Mouse (Mus musculus): ENCODE data around the gene Tcte1. TPM values are rescaled to one million over a fixed set of nuclear protein-coding genes. Genes with fewer than 3 reads are reported as not detected.

Gene Tcte1
- polyA plus RNA-seq, 1 experiment: 0.12 TPM

DNA sequence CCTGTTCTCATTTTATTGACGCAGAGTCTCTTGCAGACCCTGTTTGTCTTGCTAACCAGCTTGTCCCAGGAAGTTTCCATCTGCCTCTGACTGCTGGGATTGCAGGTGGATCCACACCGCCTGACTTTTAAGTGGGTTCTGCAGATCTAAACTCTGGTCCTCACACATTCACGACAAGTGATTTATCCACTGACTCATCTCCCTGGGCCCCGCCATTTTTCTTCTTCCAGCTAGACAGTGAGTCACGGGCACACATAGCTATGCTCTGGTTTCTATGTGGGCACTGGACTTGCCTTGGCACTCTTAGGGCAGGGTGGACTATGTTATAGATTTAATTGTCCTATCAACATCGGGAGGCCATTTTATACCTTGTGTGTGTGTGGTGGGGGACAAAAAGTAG is 33.5 kb upstream of the Tcte1 start:
- TF ChIP-seq GATA1 (IDR thresholded peaks at IDR 0.05; ENCODE audit: borderline replicate concordance, low read length) (no peak), FLI1 (IDR thresholded peaks at IDR 0.05; ENCODE audit: low read length) (no peak)
- H3K4me3 ChIP-seq (replicated peaks): no peak overlapping the region
- H3K36me3 ChIP-seq (replicated peaks; ENCODE audit: low read length): no peaks in the 10 kb centered on the region
- peaks cover 12% of the 10 kb centered on the region; the same call in 1 of the 2 replicates for H3K4me1 ChIP-seq
- peaks cover 61% of the 10 kb centered on the region for H3K27me3 ChIP-seq (replicated peaks)
- H3K9me3 ChIP-seq: no peaks in the 10 kb centered on the region

DNA sequence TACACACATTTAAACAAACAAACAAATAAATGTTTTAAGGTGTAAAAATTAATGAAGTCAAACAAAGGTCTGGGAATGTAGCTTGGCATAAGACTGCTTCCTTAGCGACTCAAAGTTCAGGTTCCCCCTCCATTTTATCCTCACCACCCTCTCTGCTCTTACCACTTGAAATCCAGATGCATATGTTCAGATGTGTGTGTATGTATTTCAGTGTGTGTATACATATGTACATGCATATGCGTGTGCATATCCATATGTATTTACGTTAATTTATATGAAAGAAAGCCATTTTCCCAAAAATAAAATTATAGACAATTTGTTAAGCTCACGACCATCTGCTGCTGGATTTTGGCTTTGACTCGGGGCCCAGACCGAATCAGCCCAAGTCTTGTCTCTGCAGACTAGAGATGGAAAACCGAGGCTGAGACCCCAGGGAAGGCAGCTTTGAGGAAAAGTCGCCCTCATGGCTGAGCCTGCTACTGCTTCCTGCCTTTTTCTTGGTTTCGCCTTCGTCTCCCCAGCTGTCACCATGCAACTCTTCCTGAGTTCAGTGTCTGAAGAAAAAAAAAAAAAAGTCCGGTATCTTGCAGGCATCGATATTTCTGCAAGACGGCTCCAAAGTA is 32.6 kb upstream of the Tcte1 start:
- TF ChIP-seq GATA1 (IDR thresholded peaks at IDR 0.05; ENCODE audit: borderline replicate concordance, low read length) (no peak), FLI1 (IDR thresholded peaks at IDR 0.05; ENCODE audit: low read length) (no peak)
- H3K4me3 ChIP-seq (replicated peaks): no peak overlapping the region
- peaks cover 16% of the 10 kb centered on the region for H3K4me1 ChIP-seq
- H3K36me3 ChIP-seq (replicated peaks; ENCODE audit: low read length): no peaks in the 10 kb centered on the region
- H3K9me3 ChIP-seq: no peaks in the 10 kb centered on the region
- peaks cover 60% of the 10 kb centered on the region for H3K27me3 ChIP-seq (replicated peaks)

DNA sequence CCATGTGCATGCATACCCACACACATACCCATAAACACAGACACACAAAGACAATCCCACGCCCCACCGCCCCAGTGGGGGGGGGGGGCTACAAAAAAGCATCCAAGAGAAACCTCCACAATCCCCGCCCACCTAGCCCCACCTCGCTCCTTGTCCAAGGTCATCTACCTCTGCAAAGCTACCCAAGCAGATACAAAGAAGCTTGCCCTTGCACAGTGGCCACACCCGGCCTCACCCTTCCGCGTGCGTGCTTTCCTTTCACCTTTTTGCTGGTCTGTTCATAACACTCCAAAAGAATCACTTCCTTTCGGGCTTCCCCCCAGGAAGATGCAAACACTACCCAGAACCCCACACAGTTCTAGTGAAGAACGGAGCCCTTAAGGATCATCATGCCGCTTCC is 27.8 kb upstream of the Tcte1 start:
- Histone ChIP-seq H3K36me3 (replicated peaks; ENCODE audit: low read length) (no peaks in the 10 kb centered on the region), H3K4me3 (replicated peaks) (no peak overlapping the region), H3K27me3 (replicated peaks) (peaks cover 62% of the 10 kb centered on the region), H3K9me3 (no peaks in the 10 kb centered on the region), H3K4me1 (peaks cover 12% of the 10 kb centered on the region; the same call in 1 of the 2 replicates)
- TF ChIP-seq GATA1 (IDR thresholded peaks at IDR 0.05; ENCODE audit: borderline replicate concordance, low read length): no peak
- TF ChIP-seq FLI1 (IDR thresholded peaks at IDR 0.05; ENCODE audit: low read length): no peak

DNA sequence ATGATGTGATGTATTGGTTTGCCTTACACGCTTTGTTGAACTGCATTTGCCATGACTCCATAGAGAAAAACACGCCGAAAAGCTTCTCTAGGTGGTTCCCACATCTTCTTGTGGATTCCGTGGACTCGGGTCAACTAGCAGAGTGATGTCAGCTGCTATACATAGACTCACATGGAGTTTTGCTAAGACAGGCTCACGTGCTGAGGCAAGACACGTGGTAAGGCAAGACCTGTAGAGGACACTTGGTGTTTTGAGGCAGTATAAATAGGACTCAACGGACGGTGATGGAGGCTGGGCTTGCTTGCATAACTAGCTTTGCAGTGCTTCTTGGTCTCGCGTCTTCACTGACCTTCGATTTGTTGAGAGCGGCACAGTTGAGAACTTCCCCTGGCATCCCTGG is 24.8 kb upstream of the Tcte1 start:
- TF ChIP-seq GATA1 (IDR thresholded peaks at IDR 0.05; ENCODE audit: borderline replicate concordance, low read length) (no peak), FLI1 (IDR thresholded peaks at IDR 0.05; ENCODE audit: low read length) (no peak)
- H3K4me1 ChIP-seq: peaks cover 24% of the 10 kb centered on the region
- peaks cover 53% of the 10 kb centered on the region for H3K27me3 ChIP-seq (replicated peaks)
- no peak overlapping the region for H3K4me3 ChIP-seq (replicated peaks)
- H3K36me3 ChIP-seq (replicated peaks; ENCODE audit: low read length): no peaks in the 10 kb centered on the region
- no peaks in the 10 kb centered on the region for H3K9me3 ChIP-seq

DNA sequence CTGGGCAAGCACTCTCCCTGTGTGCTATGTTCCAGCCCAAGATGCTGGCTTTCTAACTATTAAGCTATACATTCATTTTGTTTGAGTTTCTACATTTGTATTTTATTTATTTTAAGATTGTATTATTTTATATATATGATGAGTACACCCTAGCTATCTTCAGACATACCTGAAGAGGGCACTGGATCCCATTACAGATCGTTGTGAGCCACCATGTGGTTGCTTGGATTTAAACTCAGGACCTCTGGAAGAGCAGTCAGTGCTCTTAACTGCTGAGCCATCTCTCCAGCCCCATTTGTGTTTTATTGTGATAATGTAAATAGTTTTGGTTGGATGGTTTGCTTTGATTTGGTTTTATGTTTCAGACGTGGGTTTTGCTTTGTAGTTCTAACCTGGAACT is 23.7 kb upstream of the Tcte1 start:
- no peak for TF ChIP-seq FLI1 (IDR thresholded peaks at IDR 0.05; ENCODE audit: low read length)
- TF ChIP-seq GATA1 (IDR thresholded peaks at IDR 0.05; ENCODE audit: borderline replicate concordance, low read length): no peak
- Histone ChIP-seq H3K36me3 (replicated peaks; ENCODE audit: low read length) (no peaks in the 10 kb centered on the region), H3K4me1 (peaks cover 32% of the 10 kb centered on the region), H3K9me3 (no peaks in the 10 kb centered on the region), H3K4me3 (replicated peaks) (no peak overlapping the region), H3K27me3 (replicated peaks) (peaks cover 42% of the 10 kb centered on the region)

DNA sequence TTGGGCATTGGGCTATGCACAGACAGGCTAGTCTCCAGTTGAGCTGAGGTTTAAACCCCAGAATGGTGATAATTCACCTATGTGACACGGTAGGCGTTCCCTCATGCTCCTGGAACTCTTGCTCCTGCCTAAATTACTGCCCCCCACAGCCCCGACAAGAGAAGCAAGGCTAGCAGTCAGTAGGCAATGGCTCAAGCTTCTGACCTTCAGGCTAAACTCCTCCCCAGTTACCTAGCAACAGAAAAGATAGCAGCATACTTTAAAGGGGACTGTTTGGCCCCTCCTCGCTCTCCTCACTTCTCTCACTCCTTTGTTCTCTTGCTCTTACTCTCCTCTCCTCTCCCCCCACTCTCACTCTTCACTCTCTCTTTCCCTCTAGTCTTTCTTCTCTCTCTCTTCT is 22.3 kb upstream of the Tcte1 start:
- Histone ChIP-seq H3K4me3 (replicated peaks) (no peak overlapping the region), H3K9me3 (no peaks in the 10 kb centered on the region), H3K27me3 (replicated peaks) (peaks cover 33% of the 10 kb centered on the region), H3K36me3 (replicated peaks; ENCODE audit: low read length) (no peaks in the 10 kb centered on the region), H3K4me1 (peaks cover 41% of the 10 kb centered on the region)
- TF ChIP-seq FLI1 (IDR thresholded peaks at IDR 0.05; ENCODE audit: low read length): no peak
- TF ChIP-seq GATA1 (IDR thresholded peaks at IDR 0.05; ENCODE audit: borderline replicate concordance, low read length): no peak

DNA sequence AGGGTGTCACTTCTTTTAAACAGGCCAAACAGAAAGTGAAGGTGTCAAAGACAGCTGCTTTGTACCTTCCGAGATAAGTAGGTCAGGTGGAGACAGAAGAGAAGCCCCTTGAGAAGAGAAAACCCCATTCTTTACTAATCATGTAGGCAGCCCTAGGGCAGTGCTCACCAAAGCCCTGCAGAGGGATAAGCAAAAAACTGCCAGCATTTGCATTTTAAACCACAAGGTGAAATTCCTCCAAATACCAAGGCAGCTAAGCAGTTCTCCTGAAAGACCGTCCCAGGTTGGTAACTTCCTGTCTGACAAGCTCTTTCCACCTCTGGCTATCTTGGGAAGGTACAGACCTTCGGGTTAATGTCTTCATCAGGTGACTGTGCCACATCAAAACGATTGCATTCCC is 20.9 kb upstream of the Tcte1 start:
- peaks cover 48% of the 10 kb centered on the region for H3K4me1 ChIP-seq
- H3K27me3 ChIP-seq (replicated peaks): peaks cover 29% of the 10 kb centered on the region
- no peaks in the 10 kb centered on the region for H3K36me3 ChIP-seq (replicated peaks; ENCODE audit: low read length)
- no peak overlapping the region for H3K4me3 ChIP-seq (replicated peaks)
- no peaks in the 10 kb centered on the region for H3K9me3 ChIP-seq
- TF ChIP-seq GATA1 (IDR thresholded peaks at IDR 0.05; ENCODE audit: borderline replicate concordance, low read length) (no peak), FLI1 (IDR thresholded peaks at IDR 0.05; ENCODE audit: low read length) (no peak)

DNA sequence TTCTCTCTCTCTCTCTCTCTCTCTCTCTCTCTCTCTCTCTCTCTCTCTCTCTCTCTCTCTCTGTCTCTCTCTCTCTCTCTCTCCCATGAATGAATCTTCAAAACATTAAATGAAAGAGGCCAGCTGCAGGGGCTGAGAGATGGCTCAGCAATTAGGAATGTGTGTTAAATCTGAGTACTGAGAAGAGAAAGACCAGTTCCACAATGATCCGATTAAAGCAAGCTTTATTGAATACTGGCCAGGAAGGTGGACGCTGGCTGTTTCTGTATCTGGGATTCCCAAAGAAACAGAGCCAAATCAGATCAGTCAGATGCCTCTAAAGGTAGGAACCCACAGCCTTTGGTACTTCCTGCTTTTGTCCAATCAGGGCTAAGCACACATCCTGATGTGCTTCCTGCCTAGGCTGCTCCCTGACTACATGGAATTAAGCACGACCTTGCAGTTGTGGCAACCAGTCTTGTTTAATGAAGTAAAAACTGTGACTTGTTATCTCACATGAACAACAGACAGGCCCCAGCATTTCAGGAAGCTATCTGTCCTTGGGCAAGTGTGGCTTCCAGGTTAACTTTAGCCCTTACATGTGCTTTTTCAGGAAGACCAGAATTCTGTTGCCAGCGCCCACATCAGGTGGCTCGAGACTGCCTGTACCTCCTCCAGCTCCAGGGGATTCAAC is 19.8 kb upstream of the Tcte1 start:
- Histone ChIP-seq H3K4me3 (replicated peaks) (peak overlapping the region; percentile 76), H3K4me1 (peaks cover 55% of the 10 kb centered on the region)
- peak; percentile 75; the same call in 1 of the 3 replicates for TF ChIP-seq GATA1 (IDR thresholded peaks at IDR 0.05; ENCODE audit: borderline replicate concordance, low read length)
- TF ChIP-seq FLI1 (IDR thresholded peaks at IDR 0.05; ENCODE audit: low read length): peak; percentile 66

DNA sequence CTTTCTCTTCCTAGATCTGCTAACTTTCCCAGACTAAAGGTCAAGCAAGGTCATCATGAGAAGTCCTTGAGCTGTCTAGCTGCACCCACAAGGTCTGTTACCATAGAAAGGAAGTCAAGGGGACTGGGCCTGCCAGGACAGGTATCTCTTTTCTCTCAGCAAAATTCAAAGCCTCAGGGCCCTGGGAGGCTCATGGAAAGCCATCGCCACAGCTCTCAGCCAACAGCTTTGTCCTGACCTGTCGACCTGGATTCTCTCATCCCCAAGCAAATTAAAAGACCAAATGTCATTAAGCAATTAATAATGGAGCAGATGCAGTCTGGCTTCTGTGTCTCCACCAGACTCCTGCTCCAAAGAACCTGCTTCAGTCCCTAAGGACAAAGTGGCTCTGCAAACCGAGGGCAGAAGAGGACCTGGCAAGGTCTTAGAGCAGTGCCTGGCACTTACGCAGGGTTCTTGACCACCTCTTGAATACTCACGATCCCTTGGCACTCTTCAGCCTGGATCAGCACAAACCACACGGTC is 17.2 kb upstream of the Tcte1 start:
- no peak for TF ChIP-seq GATA1 (IDR thresholded peaks at IDR 0.05; ENCODE audit: borderline replicate concordance, low read length)
- TF ChIP-seq FLI1 (IDR thresholded peaks at IDR 0.05; ENCODE audit: low read length): no peak
- Histone ChIP-seq H3K4me3 (replicated peaks) (peak overlapping the region; percentile 98), H3K4me1 (peaks cover 55% of the 10 kb centered on the region), H3K9me3 (no peaks in the 10 kb centered on the region), H3K27me3 (replicated peaks) (peaks cover 11% of the 10 kb centered on the region), H3K36me3 (replicated peaks; ENCODE audit: low read length) (peaks cover 30% of the 10 kb centered on the region)

More for the DNA sequence above, 19.8 kb upstream of the Tcte1 start:
- no peaks in the 10 kb centered on the region for H3K9me3 ChIP-seq
- H3K36me3 ChIP-seq (replicated peaks; ENCODE audit: low read length): peaks cover 6% of the 10 kb centered on the region
- peaks cover 23% of the 10 kb centered on the region for H3K27me3 ChIP-seq (replicated peaks)

DNA sequence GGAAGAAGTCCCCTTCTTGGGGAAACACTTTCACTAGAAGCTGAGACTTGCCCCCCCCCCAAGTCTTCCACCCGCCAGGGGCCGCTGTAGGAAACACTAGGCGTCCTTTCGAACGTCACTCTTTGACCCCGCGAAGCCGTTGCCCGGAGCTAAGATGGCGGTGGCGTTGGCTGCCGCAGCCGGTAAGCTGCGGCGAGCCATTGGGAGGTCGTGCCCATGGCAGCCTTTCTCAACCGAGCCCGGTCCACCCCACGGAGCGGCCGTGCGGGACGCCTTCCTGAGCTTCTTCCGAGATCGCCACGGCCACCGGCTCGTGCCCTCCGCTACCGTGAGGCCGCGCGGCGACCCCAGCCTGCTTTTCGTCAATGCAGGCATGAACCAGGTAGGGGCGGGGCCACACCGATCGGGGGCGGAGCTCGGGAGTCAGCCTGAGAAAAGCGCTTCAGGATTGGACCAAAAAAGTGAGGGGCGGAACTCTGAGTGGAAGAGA is 16.5 kb upstream of the Tcte1 start, which contains the start of gene Aars2:
Gene Aars2, plus strand, starts transcription at position 142 of the 490 bp plus-strand sequence.
- H3K27me3 ChIP-seq (replicated peaks): peaks cover 10% of the 10 kb centered on the region
- H3K36me3 ChIP-seq (replicated peaks; ENCODE audit: low read length): peaks cover 37% of the 10 kb centered on the region
- H3K9me3 ChIP-seq: no peaks in the 10 kb centered on the region
- H3K4me3 ChIP-seq (replicated peaks): peak within 1 kb of the TSS; percentile 98
- peaks cover 55% of the 10 kb centered on the region for H3K4me1 ChIP-seq
- TF ChIP-seq GATA1 (IDR thresholded peaks at IDR 0.05; ENCODE audit: borderline replicate concordance, low read length) (no peak), FLI1 (IDR thresholded peaks at IDR 0.05; ENCODE audit: low read length) (no peak)

Data from megakaryocyte, embryonic 14.5 days (primary cell).